8 mouse cellular contexts compared by ENCODE assay signal in the genomic region with DNA sequence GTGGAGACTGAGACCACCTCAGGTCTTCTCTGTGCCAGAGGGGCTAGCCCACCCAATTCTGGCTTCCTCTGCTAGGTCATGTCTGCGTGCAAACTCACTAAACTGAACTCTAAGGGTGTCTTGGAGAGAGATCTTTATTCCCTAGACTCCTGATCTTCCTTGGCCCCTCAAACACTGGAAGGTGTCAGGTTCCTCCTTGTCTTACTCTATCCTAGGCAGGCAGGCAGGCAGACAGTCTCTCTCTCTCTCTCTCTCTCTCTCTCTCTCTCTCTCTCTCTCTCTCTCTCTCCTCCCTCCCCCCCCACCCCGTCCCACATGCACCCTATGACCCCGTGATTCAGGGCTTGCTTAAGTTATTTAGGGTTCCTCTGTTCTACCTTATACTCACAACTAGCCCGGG. TPM values are rescaled to one million over a fixed set of nuclear protein-coding genes. Genes with fewer than 3 reads are reported as not detected.
A peak's percentile ranks its signal among the peaks of the same experiment; 100 is the strongest.
DNase-seq lines count a peak whose midpoint lies in the region; ATAC-seq and TF ChIP-seq lines count a peak whose summit lies in the region.

No protein-coding gene starts in this region.

- peak overlapping the region; percentile 96 for H3K4me2 ChIP-seq in lung, embryonic 14.5 days
- H3K4me2 ChIP-seq in embryonic facial prominence, embryonic 14.5 days (ENCODE audit: low read depth, low read length), result peak overlapping the region; percentile 97
- H3K4me2 ChIP-seq in limb, embryonic 11.5 days (ENCODE audit: low read depth, severe bottlenecking), result peak overlapping the region; percentile 95
- H3K4me2 ChIP-seq in neural tube, embryonic 15.5 days, result peak overlapping the region; percentile 98

- peak; percentile 11; the same call in 1 of the 2 replicates for ATAC-seq in lung, embryonic 14.5 days (ENCODE audit: insufficient read depth)
- no peak for ATAC-seq in embryonic facial prominence, embryonic 14.5 days (ENCODE audit: low read depth)
- ATAC-seq in limb, embryonic 11.5 days (ENCODE audit: insufficient number of reproducible peaks, low FRiP score, low TSS enrichment, low read depth), result no peak
- peak; percentile 1; the same call in 1 of the 2 replicates for ATAC-seq in neural tube, embryonic 15.5 days (ENCODE audit: low FRiP score)

- peak overlapping the region; percentile 79; the same call in 1 of the 2 replicates for H3K27ac ChIP-seq in lung, embryonic 14.5 days (ENCODE audit: low read depth)
- no peak overlapping the region for H3K27ac ChIP-seq in embryonic facial prominence, embryonic 14.5 days (replicated peaks; ENCODE audit: low read depth, low read length)
- peak overlapping the region; percentile 56 for H3K27ac ChIP-seq in limb, embryonic 11.5 days (replicated peaks; ENCODE audit: low read depth, low read length)
- peak overlapping the region; percentile 87; the same call in 1 of the 2 replicates for H3K27ac ChIP-seq in neural tube, embryonic 15.5 days (replicated peaks)

- DNase-seq in lung, embryonic 14.5 days, result no peak
- DNase-seq in lung, postnatal 14 days, result no peak
- DNase-seq in embryonic facial prominence, embryonic 14.5 days (ENCODE audit: low spot score), result no peak
- DNase-seq in limb, embryonic 11.5 days (ENCODE audit: low spot score), result no peak
- no peak for DNase-seq in right cerebral cortex, postnatal 25 days
- no peak for DNase-seq in yolk sac, embryonic 10.5 days (ENCODE audit: low spot score)
- DNase-seq in testis, postnatal 14 days (ENCODE audit: low spot score), result no peak

- H3K9me3 ChIP-seq in lung, embryonic 14.5 days (ENCODE audit: low read depth, low read length), result no peaks in the 10 kb centered on the region
- no peaks in the 10 kb centered on the region for H3K9me3 ChIP-seq in embryonic facial prominence, embryonic 14.5 days (ENCODE audit: control insufficient read depth, low read length)
- H3K9me3 ChIP-seq in limb, embryonic 11.5 days (ENCODE audit: control insufficient read depth, low read length), result no peaks in the 10 kb centered on the region
- no peaks in the 10 kb centered on the region for H3K9me3 ChIP-seq in neural tube, embryonic 15.5 days (replicated peaks)

- no peaks in the 10 kb centered on the region for H3K27me3 ChIP-seq in lung, embryonic 14.5 days (ENCODE audit: insufficient read depth, low read length)
- H3K27me3 ChIP-seq in embryonic facial prominence, embryonic 14.5 days (replicated peaks; ENCODE audit: control insufficient read depth, insufficient read depth, low read length), result no peaks in the 10 kb centered on the region
- no peaks in the 10 kb centered on the region for H3K27me3 ChIP-seq in limb, embryonic 11.5 days (ENCODE audit: control insufficient read depth, insufficient read depth, low read length)
- H3K27me3 ChIP-seq in neural tube, embryonic 15.5 days (replicated peaks), result no peaks in the 10 kb centered on the region

- H3K9ac ChIP-seq in lung, embryonic 14.5 days, result peak overlapping the region; percentile 75
- peak overlapping the region; percentile 80 for H3K9ac ChIP-seq in embryonic facial prominence, embryonic 14.5 days (ENCODE audit: low read depth, low read length)
- peak overlapping the region; percentile 76 for H3K9ac ChIP-seq in limb, embryonic 11.5 days (ENCODE audit: low read length)
- peak overlapping the region; percentile 82 for H3K9ac ChIP-seq in neural tube, embryonic 15.5 days (replicated peaks)

- H3K4me3 ChIP-seq in lung, embryonic 14.5 days (ENCODE audit: low read depth, low read length), result peak overlapping the region; percentile 77
- H3K4me3 ChIP-seq in embryonic facial prominence, embryonic 14.5 days (ENCODE audit: low read depth, low read length), result peak overlapping the region; percentile 75
- peak overlapping the region; percentile 76 for H3K4me3 ChIP-seq in limb, embryonic 11.5 days (ENCODE audit: low read depth, low read length)
- H3K4me3 ChIP-seq in neural tube, embryonic 15.5 days (replicated peaks), result peak overlapping the region; percentile 86

- TF ChIP-seq CTCF in lung, embryonic 14.5 days (IDR thresholded peaks at IDR 0.05; ENCODE audit: low read depth), result no peak

- H3K4me1 ChIP-seq in lung, embryonic 14.5 days (ENCODE audit: insufficient read depth), result peaks cover 7% of the 10 kb centered on the region; the same call in 1 of the 2 replicates
- peaks cover 13% of the 10 kb centered on the region; the same call in 1 of the 2 replicates for H3K4me1 ChIP-seq in embryonic facial prominence, embryonic 14.5 days (ENCODE audit: control insufficient read depth, insufficient read depth, low read length)
- H3K4me1 ChIP-seq in limb, embryonic 11.5 days (ENCODE audit: control insufficient read depth, insufficient read depth, low read length), result peaks cover 15% of the 10 kb centered on the region
- peaks cover 14% of the 10 kb centered on the region for H3K4me1 ChIP-seq in neural tube, embryonic 15.5 days

- no peaks in the 10 kb centered on the region for H3K36me3 ChIP-seq in lung, embryonic 14.5 days (ENCODE audit: insufficient read depth)
- no peaks in the 10 kb centered on the region for H3K36me3 ChIP-seq in embryonic facial prominence, embryonic 14.5 days (ENCODE audit: control insufficient read depth, insufficient read depth, low read length)
- no peaks in the 10 kb centered on the region for H3K36me3 ChIP-seq in limb, embryonic 11.5 days (ENCODE audit: control insufficient read depth, insufficient read depth, low read length)
- H3K36me3 ChIP-seq in neural tube, embryonic 15.5 days, result no peaks in the 10 kb centered on the region

- WGBS in lung, embryonic 14.5 days, result 9% methylated on average over 4 of the region's 4 CpGs
- WGBS in embryonic facial prominence, embryonic 14.5 days, result 9% methylated on average over 4 of the region's 4 CpGs
- 0% methylated on average over 4 of the region's 4 CpGs for WGBS in limb, embryonic 11.5 days
- 14% methylated on average over 4 of the region's 4 CpGs for WGBS in neural tube, embryonic 15.5 days

RNA-seq across cellular contexts. Expression of a gene that starts 0.9 kb away (rescaled TPM):
- 3.8 and 4.1 TPM in 2 replicates for polyA plus RNA-seq in lung, embryonic 14.5 days (2014; fragmentation: Nextera tagmentation; extraction: Ambion mirVana)
- 4.1 and 4.6 TPM in 2 replicates for polyA plus RNA-seq in embryonic facial prominence, embryonic 14.5 days (2014; fragmentation: Nextera tagmentation; extraction: Ambion mirVana)
- polyA plus RNA-seq in limb, embryonic 11.5 days (2014; fragmentation: Nextera tagmentation; extraction: Ambion mirVana), result 2.6 and 4.1 TPM in 2 replicates
- 5.9 and 6.3 TPM in 2 replicates for polyA plus RNA-seq in neural tube, embryonic 15.5 days (2015; fragmentation: Nextera tagmentation; extraction: Ambion mirVana)

Comparison
In these comparisons a context has a peak if more than half of its experiments do, and no peak if none do; other contexts are left out.
1. ATAC-seq: peak in lung, embryonic 14.5 days (single experiment) and neural tube, embryonic 15.5 days (single experiment); none in embryonic facial prominence, embryonic 14.5 days (single experiment) and limb, embryonic 11.5 days (single experiment).
2. Peak in every context shown above with its lines, with median percentiles within 50 percentile points of each other: H3K4me2 ChIP-seq, H3K4me3 ChIP-seq and H3K9ac ChIP-seq.